Mouse (Mus musculus): ENCODE data around the gene Prkca.

GRCm38 (mm10) chr11:107919852-107920508 lies 423.7 kb downstream of the Prkca start:
- TF ChIP-seq POLR2A (IDR thresholded peaks at IDR 0.05; ENCODE audit: insufficient read depth, low read depth, low read length): no peak
- TF ChIP-seq CTCF (IDR thresholded peaks at IDR 0.05): no peak
- no peak for TF ChIP-seq EP300 (IDR thresholded peaks at IDR 0.05; ENCODE audit: insufficient read depth, low read depth, low read length)

Data from heart, adult 2 months (tissue).